14 mouse cellular contexts compared by ENCODE assay signal in the genomic region with DNA sequence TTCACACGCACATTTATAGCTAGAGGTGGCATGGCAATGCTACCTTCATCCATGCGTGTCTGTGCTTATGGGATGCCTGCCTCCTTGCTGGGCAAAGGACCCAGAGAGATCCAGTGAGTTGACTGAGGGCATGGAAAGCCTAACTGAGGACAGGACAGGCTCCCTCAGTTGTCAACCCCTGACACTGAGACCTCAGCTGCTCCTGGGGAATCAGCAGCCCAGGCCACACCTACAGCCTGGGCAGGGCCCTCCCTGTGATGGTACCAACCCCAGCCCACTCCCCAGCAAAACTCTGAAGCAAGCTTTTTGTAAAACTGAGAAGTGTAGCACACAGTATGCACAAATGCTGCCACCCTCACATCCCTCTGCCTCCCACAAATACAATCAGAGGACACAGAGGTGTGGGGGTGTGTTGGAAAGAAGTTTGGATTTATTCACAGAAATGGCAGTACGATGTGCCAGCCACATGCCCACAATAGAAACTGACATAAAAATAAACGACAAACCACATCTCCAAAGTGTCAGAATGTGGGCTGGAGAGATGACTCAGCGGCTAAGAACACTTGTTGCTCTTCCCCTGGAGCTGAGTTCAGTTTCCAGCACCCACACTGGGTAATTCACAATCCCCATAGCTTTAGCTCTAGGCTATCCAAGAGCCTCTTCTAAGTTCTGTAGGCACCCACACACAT.
DNase-seq lines count a peak whose midpoint lies in the region; TF ChIP-seq lines count a peak whose summit lies in the region.
"Had no signal": no experiment of that assay in that cellular context is flagged by ENCODE, and none has a peak within 500 bp of the region (broad histone marks: within the 10 kb centered on the region; RNA-seq: fewer than 3 reads in every experiment).

No protein-coding gene starts in this region.

- H3K4me3 ChIP-seq in left cerebral cortex, adult 2 months: no peak overlapping the region
- H3K4me3 ChIP-seq: heart, embryonic 12.5 days; hindbrain, embryonic 15.5 days; midbrain, embryonic 10.5 days had no signal

- no peak overlapping the region for H3K27ac ChIP-seq in left cerebral cortex, adult 2 months
- H3K27ac ChIP-seq: hindbrain, embryonic 15.5 days had no signal

- intact Hi-C loops in left cerebral cortex, adult 2 months (cut with DNase I): loop anchor here (1.0 kb wide), 1 partner anchor 76 kb away; no protein-coding TSS in a partner anchor

- TF ChIP-seq CTCF in left cerebral cortex, adult 2 months (IDR thresholded peaks at IDR 0.05): no peak

- DNase-seq in layer of hippocampus, adult 18-20 months (ENCODE audit: low spot score in 2 of 2): peak; percentile 34 to 83
- no peak for DNase-seq in layer of hippocampus, postnatal 10 days (ENCODE audit: low spot score in 2 of 2)
- peak; percentile 63 to 87 for DNase-seq in frontal cortex, postnatal 36 days (ENCODE audit: low spot score in 2 of 2)
- peak; percentile 64 to 66 for DNase-seq in left cerebral cortex, adult 2 months (ENCODE audit: extremely low spot score in 1 of 2, low spot score in 2 of 2)
- peak; percentile 64 for DNase-seq in right cerebral cortex, postnatal 25 days
- no peak for DNase-seq in kidney, postnatal 10 days
- DNase-seq in spleen, postnatal 10 days (ENCODE audit: low spot score in 2 of 2): no peak
- no peak for DNase-seq in kidney, adult 9 months
- DNase-seq: B cell, adult 2 months; cerebellum, adult 2 months; kidney, postnatal 36 days had no signal

Comparison
In these comparisons a context has a peak if more than half of its experiments do, and no peak if none do; other contexts are left out.
1. DNase-seq: peak in layer of hippocampus, adult 18-20 months (2 of 2), frontal cortex, postnatal 36 days (2 of 2), left cerebral cortex, adult 2 months (2 of 2) and right cerebral cortex, postnatal 25 days (single experiment); none in layer of hippocampus, postnatal 10 days (0 of 2), kidney, postnatal 10 days (single experiment), spleen, postnatal 10 days (0 of 2) and kidney, adult 9 months (single experiment).